Mouse (Mus musculus) monocyte, adult 2 months (primary cell): ENCODE measurements around the gene Nav1.

Experiments
- DNase-seq, 2 experiments: peaks; one replicate each; pipeline ENCODE4 v3.0.0; 2022; ENCODE audit warnings: low spot score in 2 of 2, low read depth in 1 of 2

Nav1 gene

GRCm38 (mm10) chr1:135520550-135521168 is 86.4 kb downstream of the Nav1 start:
- no peak for DNase-seq

GRCm38 (mm10) chr1:135518661-135519060 is 88.4 kb downstream of the Nav1 start:
- DNase-seq, result no peak

- no peak for DNase-seq
These were observed 89.6 kb downstream of the Nav1 start for GRCm38 (mm10) chr1:135517469-135517868.

- peak; percentile 41 to 46 for DNase-seq
These were observed 90.4 kb downstream of the Nav1 start for GRCm38 (mm10) chr1:135516511-135517305.

- DNase-seq, result no peak
These were observed 91.4 kb downstream of the Nav1 start for GRCm38 (mm10) chr1:135515633-135516238.

- no peak for DNase-seq
These were observed 92.0 kb downstream of the Nav1 start for GRCm38 (mm10) chr1:135514913-135515632.

- no peak for DNase-seq
These were observed 93.0 kb downstream of the Nav1 start for GRCm38 (mm10) chr1:135514046-135514445.

- DNase-seq, result no peak
These were observed 93.6 kb downstream of the Nav1 start for GRCm38 (mm10) chr1:135513464-135513863.

- no peak for DNase-seq
These were observed 96.6 kb downstream of the Nav1 start for GRCm38 (mm10) chr1:135510346-135510977.

- DNase-seq, result no peak
These were observed 97.7 kb downstream of the Nav1 start for GRCm38 (mm10) chr1:135509145-135510084.

GRCm38 (mm10) chr1:135508349-135508634 is 98.8 kb downstream of the Nav1 start:
- no peak for DNase-seq

- DNase-seq, result no peak
These were observed 99.3 kb downstream of the Nav1 start for GRCm38 (mm10) chr1:135507572-135508348.

GRCm38 (mm10) chr1:135505499-135505898 is 101.6 kb downstream of the Nav1 start:
- no peak for DNase-seq

- DNase-seq, result no peak
These were observed 103.7 kb downstream of the Nav1 start for GRCm38 (mm10) chr1:135503436-135503835.

GRCm38 (mm10) chr1:135502750-135503149 is 104.3 kb downstream of the Nav1 start:
- no peak for DNase-seq

- no peak for DNase-seq
These were observed 105.0 kb downstream of the Nav1 start for GRCm38 (mm10) chr1:135502135-135502534.

- DNase-seq, result no peak
These were observed 108.4 kb downstream of the Nav1 start for GRCm38 (mm10) chr1:135498455-135499358.

GRCm38 (mm10) chr1:135495048-135495447 is 112.0 kb downstream of the Nav1 start:
- no peak for DNase-seq
